Mouse (Mus musculus) ES-Bruce4 (cell line): ENCODE measurements around the gene Mcu. TPM values are rescaled to one million over a fixed set of nuclear protein-coding genes. Genes with fewer than 3 reads are reported as not detected.

Source experiments
- H3K27ac ChIP-seq: 2 replicates; pipeline ENCODE4 v1.5.1; 2012; ENCODE audit warnings: low read length, inconsistent platforms; ENCODE audit not compliant: insufficient read depth
- H3K27me3 ChIP-seq: 2 replicates; pipeline ENCODE4 v1.6.1; 2012; ENCODE audit warnings: mild to moderate bottlenecking, low read length, inconsistent platforms; ENCODE audit not compliant: control insufficient read depth, poor library complexity, insufficient read depth, severe bottlenecking
- H3K36me3 ChIP-seq: 2 replicates; pipeline ENCODE4 v1.6.1; 2012; ENCODE audit warnings: inconsistent platforms, mild to moderate bottlenecking, low read length, moderate library complexity; ENCODE audit not compliant: control insufficient read depth, poor library complexity, insufficient read depth, severe bottlenecking
- H3K4me1 ChIP-seq: one replicate; pipeline ENCODE4 v1.8.1; 2011; ENCODE audit warnings: low read length; ENCODE audit not compliant: control insufficient read depth, insufficient read depth
- H3K4me3 ChIP-seq: 2 replicates; pipeline ENCODE4 v1.5.1; 2011; ENCODE audit warnings: low read depth, mild to moderate bottlenecking, low read length
- H3K9ac ChIP-seq: 2 replicates; pipeline ENCODE4 v1.6.1; 2012; ENCODE audit warnings: low read depth, mild to moderate bottlenecking, inconsistent platforms; ENCODE audit not compliant: poor library complexity, severe bottlenecking
- H3K9me3 ChIP-seq: replicated peaks from 2 replicates; pipeline ENCODE4 v1.6.1; 2012; ENCODE audit warnings: mild to moderate bottlenecking, low read length, inconsistent platforms; ENCODE audit not compliant: control insufficient read depth, poor library complexity, insufficient read depth, severe bottlenecking
- CTCF ChIP-seq: IDR thresholded peaks from one replicate; pipeline ENCODE4 v1.8.1; 2011; ENCODE audit warnings: low read depth, low read length
- EP300 ChIP-seq: IDR thresholded peaks from 2 replicates; pipeline ENCODE4 v1.6.1; 2011; ENCODE audit warnings: low read depth, low read length; ENCODE audit not compliant: insufficient read depth
- POLR2A ChIP-seq: IDR thresholded peaks from one replicate; pipeline ENCODE4 v1.8.1; 2011; ENCODE audit warnings: low read length; ENCODE audit not compliant: insufficient read depth
- polyA plus RNA-seq: library from polyadenylated mRNA; stranded (reverse); fragments of >200 nt; gene quantifications from 2 replicates; pipeline ENCODE4 v1.2.4, GENCODE M21; 2011; ENCODE audit warnings: low read depth; ENCODE audit not compliant: missing spikeins, insufficient read depth, insufficient read length

Mcu gene
- polyA plus RNA-seq, 1 experiment, result 26.0 TPM

DNA sequence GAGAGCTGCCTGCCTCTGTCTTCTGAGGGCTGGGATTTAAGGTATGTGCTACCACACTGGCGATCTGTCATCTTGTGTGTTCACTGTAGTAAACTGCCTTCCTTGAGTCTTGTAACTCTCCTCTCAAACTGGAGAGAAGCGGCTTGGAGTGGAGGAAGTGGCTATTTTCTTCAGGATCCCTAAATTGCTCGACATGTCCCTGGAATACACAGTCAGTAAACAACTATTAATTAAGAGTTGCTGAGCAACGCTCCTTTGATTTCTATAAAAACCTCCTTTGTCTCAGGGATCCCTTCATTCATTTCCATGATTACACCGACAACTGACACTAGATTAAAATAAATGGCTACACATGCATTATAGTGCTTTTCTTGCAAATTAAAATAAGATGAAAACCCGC is 78.4 kb downstream of the Mcu start:
- H3K36me3 ChIP-seq, result no peaks in the 10 kb centered on the region
- H3K9ac ChIP-seq, result no peak overlapping the region
- peaks cover 2% of the 10 kb centered on the region for H3K4me1 ChIP-seq
- no peaks in the 10 kb centered on the region for H3K9me3 ChIP-seq
- no peak overlapping the region for H3K4me3 ChIP-seq
- H3K27ac ChIP-seq, result no peak overlapping the region
- TF ChIP-seq POLR2A, result no peak
- no peak for TF ChIP-seq CTCF
- no peak for TF ChIP-seq EP300
- H3K27me3 ChIP-seq, result no peaks in the 10 kb centered on the region

DNA sequence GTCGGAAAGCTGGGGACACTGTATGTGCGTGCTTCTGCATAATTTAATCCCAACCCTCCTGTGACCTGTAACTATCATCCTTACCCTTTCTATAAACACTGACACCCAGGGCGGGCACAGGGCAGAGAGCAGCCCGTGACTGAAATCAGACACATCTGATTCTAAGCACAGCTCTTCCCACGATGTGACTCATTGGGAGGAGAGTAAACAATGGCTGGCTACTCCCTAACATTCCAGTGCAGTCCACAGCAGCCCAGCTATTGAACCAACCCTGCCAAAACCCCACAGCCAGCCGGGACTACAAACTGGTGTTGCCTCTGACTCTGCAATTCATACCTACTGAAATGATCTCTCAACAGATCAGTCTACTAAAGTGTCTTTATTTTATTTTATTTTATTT is 78.9 kb downstream of the Mcu start:
- H3K36me3 ChIP-seq, result no peaks in the 10 kb centered on the region
- H3K9ac ChIP-seq, result no peak overlapping the region
- no peak overlapping the region for H3K27ac ChIP-seq
- H3K9me3 ChIP-seq, result no peaks in the 10 kb centered on the region
- no peak overlapping the region for H3K4me3 ChIP-seq
- peaks cover 2% of the 10 kb centered on the region for H3K4me1 ChIP-seq
- H3K27me3 ChIP-seq, result no peaks in the 10 kb centered on the region
- TF ChIP-seq EP300 (no peak), POLR2A (no peak), CTCF (no peak)

DNA sequence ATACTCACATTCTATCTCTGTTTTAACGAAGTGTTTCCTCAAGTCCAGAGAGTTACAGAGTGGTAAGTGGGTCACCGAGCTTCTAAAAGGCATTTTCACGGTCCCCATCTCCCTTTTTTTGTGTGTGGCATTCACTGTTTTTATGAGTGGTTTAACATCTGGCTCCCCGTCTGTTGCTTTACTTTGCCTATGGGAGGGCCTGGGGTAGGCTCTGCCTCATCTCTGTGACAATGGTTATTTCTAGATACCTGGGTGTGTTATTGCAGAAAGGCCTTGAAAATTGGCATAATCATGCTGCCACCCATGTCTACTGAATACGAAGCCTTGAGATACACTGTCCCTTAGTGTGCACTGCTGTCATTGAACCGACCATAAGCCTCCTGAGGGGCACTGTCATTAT is 84.2 kb downstream of the Mcu start:
- H3K27ac ChIP-seq, result no peak overlapping the region
- no peaks in the 10 kb centered on the region for H3K36me3 ChIP-seq

DNA sequence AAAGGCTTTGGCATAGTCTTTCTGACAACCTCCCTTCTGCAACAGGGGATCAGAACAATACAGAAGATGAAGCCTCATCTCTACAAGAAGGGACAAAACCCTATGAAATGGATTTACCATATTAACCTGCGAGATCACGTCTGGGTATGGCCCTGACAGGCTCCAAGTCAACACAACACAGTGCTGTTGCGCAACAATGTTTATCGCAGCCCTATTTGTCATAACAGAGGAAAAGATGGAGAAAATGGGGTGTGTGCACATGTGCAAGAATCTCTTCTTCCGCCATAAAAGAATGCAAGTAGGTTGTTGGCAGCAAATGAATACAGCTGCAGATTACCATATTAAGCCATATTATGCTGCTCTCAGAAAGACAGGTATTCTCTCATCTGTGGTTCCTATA is 88.7 kb downstream of the Mcu start:
- Histone ChIP-seq H3K9ac (no peak overlapping the region), H3K27me3 (no peaks in the 10 kb centered on the region), H3K27ac (no peak overlapping the region), H3K4me1 (peaks cover 3% of the 10 kb centered on the region), H3K36me3 (no peaks in the 10 kb centered on the region), H3K4me3 (no peak overlapping the region), H3K9me3 (no peaks in the 10 kb centered on the region)
- TF ChIP-seq CTCF, result no peak
- TF ChIP-seq EP300, result no peak
- no peak for TF ChIP-seq POLR2A

More for the DNA sequence above, 84.2 kb downstream of the Mcu start:
- peaks cover under 1% of the 10 kb centered on the region for H3K4me1 ChIP-seq
- H3K9ac ChIP-seq, result no peak overlapping the region
- H3K27me3 ChIP-seq, result no peaks in the 10 kb centered on the region
- TF ChIP-seq EP300 (no peak), CTCF (no peak), POLR2A (no peak)
- no peak overlapping the region for H3K4me3 ChIP-seq
- no peaks in the 10 kb centered on the region for H3K9me3 ChIP-seq

DNA sequence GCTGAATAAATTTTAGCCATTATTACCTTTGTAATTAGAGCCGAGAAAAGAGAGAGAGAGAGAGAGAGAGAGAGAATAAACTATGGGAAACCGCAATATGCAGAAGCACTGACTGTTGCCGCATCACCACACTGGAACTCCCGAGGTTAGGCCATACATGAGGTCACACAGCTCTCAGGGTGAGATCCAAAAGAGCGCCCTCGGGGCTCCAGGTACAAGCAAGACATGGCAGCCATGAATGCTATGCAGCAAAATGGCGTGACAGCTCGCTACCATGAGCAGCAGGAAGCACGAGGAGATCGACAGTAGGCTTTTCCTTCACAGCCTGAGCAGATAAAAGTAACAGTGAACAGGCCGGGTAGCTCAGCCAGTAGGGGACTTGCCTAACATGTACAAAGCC is 89.2 kb downstream of the Mcu start:
- H3K9ac ChIP-seq, result no peak overlapping the region
- H3K27ac ChIP-seq, result no peak overlapping the region
- no peak overlapping the region for H3K4me3 ChIP-seq
- no peaks in the 10 kb centered on the region for H3K36me3 ChIP-seq
- peaks cover 3% of the 10 kb centered on the region for H3K4me1 ChIP-seq
- H3K27me3 ChIP-seq, result no peaks in the 10 kb centered on the region
- H3K9me3 ChIP-seq, result no peaks in the 10 kb centered on the region
- TF ChIP-seq CTCF (no peak), POLR2A (no peak), EP300 (no peak)

DNA sequence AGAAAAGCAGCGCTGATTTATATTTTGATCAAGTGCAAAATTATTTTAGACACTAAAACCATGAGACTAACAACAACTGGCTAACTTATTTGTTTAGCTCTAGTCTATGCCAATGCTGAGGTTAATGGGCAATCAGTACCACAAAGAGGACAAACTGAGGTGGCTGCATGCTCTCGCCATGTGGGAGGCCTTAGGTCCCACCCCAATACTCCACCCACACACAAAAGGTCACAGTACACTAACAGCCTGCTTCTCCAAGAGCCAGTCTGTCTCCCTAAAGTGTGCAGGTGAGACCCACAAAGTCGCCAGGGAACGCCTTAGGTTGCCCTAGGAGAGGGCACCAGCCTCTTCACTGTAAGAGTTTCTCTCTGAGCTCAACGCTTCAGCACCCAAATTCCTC is 91.8 kb downstream of the Mcu start:
- Histone ChIP-seq H3K27ac (no peak overlapping the region), H3K36me3 (no peaks in the 10 kb centered on the region), H3K9me3 (no peaks in the 10 kb centered on the region), H3K4me1 (peaks cover 3% of the 10 kb centered on the region), H3K4me3 (no peak overlapping the region), H3K27me3 (no peaks in the 10 kb centered on the region), H3K9ac (no peak overlapping the region; the same call in none of the 2 replicates)
- TF ChIP-seq EP300 (0 out of 2 replicates have a peak, but pooled peaks have one; percentile 4), POLR2A (no peak), CTCF (no peak)
